Mouse (Mus musculus): ENCODE results near the gene Art2b.

DNA sequence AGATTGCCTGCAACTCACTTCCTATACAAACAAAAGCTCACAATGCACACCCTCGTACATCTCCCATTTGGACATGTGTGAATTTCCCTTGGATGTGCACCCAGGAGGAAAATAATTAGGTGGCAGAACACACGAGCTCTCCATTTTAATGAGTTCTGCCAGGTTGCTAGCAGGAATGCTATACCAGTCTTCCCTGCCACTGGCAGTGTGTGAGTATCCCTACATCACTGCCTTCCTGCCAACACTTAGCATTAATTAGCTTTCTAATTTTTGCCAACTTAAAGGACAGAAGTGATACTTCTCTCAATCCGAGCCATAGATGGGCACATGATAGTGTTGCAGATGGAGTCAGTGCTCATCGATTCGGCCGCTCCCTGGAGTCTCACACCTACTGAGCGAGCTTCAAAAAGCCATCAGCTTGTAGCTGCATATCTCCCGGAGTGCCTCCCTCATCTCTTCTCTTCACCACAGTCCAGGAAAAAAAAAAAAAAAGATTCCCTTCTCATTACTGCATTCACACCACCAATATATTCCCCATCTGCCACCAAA is 48.3 kb upstream of the Art2b start:
- TF ChIP-seq POLR2A (IDR thresholded peaks at IDR 0.05; ENCODE audit: low read depth, low read length) (no peak), CTCF (IDR thresholded peaks at IDR 0.05; ENCODE audit: extremely low read depth, insufficient read depth, insufficient read length, insufficient replicate concordance) (no peak)
